Mouse (Mus musculus) brain, embryonic 14.5 days (tissue): ENCODE measurements around the gene Ascc1. TPM values are rescaled to one million over a fixed set of nuclear protein-coding genes. Genes with fewer than 3 reads are reported as not detected.
"Not testable (repeated sequence)": the region's sequence is repeated elsewhere in the genome, so short reads cannot be mapped to it uniquely, and the experiment has no call there.

Experiments
- DNase-seq: peaks from one replicate; pipeline ENCODE4 v3.0.0-alpha.2; 2011; ENCODE audit warnings: low read depth
- CTCF ChIP-seq: fragments of 200-500 bp; IDR thresholded peaks from 2 replicates; pipeline ENCODE4 v1.5.1; 2012; ENCODE audit warnings: inconsistent platforms, mild to moderate bottlenecking, moderate library complexity, borderline replicate concordance; ENCODE audit not compliant: insufficient read depth, insufficient read length; ENCODE audit errors: extremely low read depth
- POLR2A ChIP-seq: fragments of 200-500 bp; IDR thresholded peaks from 2 replicates; pipeline ENCODE4 v1.6.1; 2012; ENCODE audit warnings: mild to moderate bottlenecking, inconsistent platforms, borderline replicate concordance; ENCODE audit not compliant: poor library complexity, insufficient read depth, insufficient read length, severe bottlenecking; ENCODE audit errors: extremely low read depth
- polyA plus RNA-seq: library from polyadenylated mRNA; depleted of rRNA; stranded (reverse); fragments of >200 nt; gene quantifications from 2 replicates; pipeline ENCODE4 v1.2.3, GENCODE M21; 2012

The Ascc1 gene
- polyA plus RNA-seq, 1 experiment, result 36.3 TPM

DNA sequence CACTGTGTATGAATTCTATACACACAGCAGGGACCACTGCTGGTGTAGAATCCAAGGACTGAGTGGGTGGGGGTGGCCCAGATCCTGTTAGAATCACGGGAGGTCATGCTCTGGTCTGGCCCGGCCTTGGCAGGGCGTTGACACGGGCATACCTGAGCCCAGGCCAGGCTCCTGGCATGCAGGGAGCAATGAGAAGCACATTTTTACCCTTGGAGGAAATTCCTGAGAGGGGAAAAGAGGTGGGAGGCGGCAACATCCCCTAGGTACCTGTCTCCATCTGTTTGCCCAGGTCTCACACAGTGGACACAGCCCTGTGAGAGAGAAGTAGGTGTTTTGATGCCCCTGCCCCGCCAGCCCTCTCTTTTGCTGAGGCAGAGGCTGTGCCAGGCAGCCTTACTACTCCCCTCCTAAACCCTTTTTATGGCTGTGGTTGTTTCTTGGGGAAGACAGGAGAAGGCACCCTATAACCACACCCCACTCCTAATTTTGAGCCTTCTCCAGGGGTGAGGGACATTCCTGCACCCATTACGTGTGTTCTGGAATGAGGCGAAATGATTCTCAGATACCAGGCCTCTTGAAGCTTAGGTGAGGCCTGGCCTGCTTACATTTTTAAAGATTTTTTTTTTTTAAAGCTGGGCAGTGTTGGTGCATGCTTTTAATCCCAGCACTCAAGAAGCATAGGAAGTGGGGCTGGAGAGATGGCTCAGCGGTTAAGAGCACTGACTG, 111.5 kb downstream of the Ascc1 start:
- DNase-seq, result no peak
- TF ChIP-seq CTCF, result no peak
- no peak for TF ChIP-seq POLR2A

DNA sequence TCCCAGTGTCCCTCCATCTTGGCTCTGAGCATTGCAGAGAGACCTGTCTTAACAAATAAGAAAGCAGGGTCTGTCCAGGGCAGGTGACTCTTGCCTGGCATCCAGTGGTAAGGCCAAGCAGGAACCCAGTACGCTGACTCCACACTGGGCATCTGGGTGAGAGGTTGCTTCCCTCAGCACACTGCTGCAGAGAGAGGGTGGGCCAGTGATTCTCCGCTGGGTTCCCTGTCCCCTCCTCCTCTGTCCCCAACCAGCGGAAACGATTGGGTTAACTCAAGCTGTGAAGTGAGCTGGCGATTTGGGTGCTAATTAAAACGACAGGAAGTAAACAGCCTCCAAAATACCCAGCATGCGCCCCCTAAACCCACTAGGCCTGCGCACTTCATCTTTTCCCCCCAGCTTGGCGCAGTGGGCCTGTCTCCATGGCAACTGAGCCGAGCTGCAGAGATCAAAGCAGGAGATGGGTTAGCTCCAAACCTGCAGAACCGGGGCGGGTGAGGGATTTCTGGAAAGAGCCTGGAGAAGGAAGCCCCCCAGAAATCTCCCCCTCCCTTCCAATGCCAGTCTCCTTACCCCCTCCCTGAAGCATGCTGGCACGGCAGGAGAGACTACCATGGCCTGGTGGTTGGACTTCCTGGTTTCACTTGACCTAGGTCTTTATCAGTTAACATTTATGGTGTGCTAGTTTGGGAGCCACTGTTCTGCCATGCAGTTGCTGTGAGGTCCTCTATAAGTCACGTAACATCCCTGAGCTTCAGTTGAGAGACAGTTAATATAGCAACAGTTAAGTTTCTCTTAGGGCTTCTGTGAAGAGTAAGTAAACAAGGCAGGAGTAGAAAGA, 113.0 kb downstream of the Ascc1 start:
- DNase-seq, result peak; percentile 97
- TF ChIP-seq CTCF (no peak), POLR2A (no peak)

DNA sequence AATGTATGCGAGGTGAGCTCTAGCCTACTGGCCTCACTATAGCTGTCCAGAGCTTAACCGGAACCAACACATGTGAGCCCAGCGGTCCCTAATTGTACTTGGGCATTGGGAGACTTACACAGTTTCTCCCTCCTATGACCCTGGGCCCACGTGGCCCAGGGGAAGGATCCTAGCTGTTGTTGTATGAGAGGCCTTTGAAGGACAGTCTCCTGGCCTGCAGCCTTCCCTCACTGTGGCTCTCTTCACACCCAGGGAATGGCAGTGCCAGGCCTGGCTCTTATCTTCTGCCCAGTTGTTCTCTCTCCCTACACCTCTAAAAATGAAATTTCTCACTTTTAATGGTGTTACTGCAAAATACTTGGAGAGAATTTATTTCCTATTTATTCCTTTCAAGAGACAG, 114.4 kb downstream of the Ascc1 start:
- DNase-seq, result no peak
- no peak for TF ChIP-seq POLR2A
- no peak for TF ChIP-seq CTCF

DNA sequence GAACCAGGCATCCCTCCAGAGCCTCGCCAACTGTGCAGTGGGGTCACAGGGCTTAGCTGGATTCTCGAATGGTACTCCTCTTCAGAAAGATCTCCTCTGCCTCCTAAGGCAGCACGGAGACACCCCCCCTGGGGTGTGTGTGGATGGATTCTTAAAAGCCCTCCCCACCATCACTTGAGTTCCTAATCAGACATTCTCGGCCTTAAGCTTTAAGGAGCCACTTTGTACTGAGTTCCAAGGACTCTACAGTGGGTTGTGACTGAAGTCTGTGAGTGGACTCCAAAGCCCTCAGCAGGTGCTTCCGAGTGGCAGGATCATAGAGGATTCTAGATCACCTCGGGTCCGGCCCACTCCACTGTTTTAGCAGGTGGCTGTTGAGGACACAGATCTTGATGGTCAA, 115.9 kb downstream of the Ascc1 start:
- DNase-seq, result no peak
- TF ChIP-seq CTCF (no peak), POLR2A (no peak)

DNA sequence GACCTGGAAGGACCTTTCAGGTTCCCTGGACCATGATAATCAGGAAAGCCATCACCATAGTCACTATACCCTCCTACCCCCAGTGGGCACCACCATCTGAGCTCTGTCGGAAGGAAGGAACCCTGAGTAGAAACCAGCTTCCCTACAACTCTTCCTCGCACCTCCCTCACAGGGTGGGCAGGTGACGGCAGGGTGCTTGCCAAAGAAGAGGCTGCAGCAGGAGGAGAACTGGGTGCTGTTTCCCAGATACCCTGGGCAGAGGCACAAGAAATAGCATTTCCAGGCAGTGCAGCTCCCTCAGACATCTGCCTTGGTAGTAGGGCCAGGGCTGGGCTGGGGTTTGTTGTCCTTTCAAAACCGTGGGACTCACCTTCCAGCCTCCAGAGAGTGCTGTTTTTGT, 118.0 kb downstream of the Ascc1 start:
- TF ChIP-seq POLR2A (no peak), CTCF (no peak)
- DNase-seq, result no peak

DNA sequence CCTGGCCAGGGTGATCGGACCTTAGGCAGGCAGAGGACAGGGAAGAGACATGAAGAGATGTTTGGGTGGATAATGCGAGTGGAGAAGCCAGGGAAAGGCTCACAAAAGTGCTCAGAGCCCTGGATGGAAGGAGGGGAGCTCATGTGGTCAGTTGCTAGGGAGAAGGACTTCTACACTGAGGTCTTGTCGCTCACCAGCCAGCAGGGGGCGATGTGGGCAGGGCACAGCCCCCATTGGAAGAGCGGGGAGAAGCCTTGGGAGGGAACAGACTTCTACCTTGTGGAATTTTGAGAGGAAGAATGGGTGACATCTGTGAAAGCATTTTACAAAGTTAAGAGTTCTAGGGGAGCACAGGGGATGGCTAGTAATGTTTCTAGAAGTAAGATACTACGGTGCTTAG, 121.5 kb downstream of the Ascc1 start:
- DNase-seq, result no peak
- TF ChIP-seq POLR2A, result no peak
- TF ChIP-seq CTCF, result peak; percentile 55

GRCm38 (mm10) chr10:60125529-60126327, 123.1 kb downstream of the Ascc1 start:
- TF ChIP-seq CTCF, result no peak
- no peak for TF ChIP-seq POLR2A
- no peak for DNase-seq

GRCm38 (mm10) chr10:60128287-60128686, 125.7 kb downstream of the Ascc1 start:
- no peak for TF ChIP-seq POLR2A
- TF ChIP-seq CTCF, result no peak
- no peak for DNase-seq

GRCm38 (mm10) chr10:60130504-60130903, 127.9 kb downstream of the Ascc1 start:
- TF ChIP-seq CTCF (no peak), POLR2A (no peak)
- DNase-seq, result no peak

GRCm38 (mm10) chr10:60133501-60133900, 130.9 kb downstream of the Ascc1 start:
- no peak for DNase-seq
- no peak for TF ChIP-seq CTCF
- TF ChIP-seq POLR2A, result no peak

GRCm38 (mm10) chr10:60134201-60134600, 131.6 kb downstream of the Ascc1 start:
- no peak for TF ChIP-seq CTCF
- TF ChIP-seq POLR2A, result no peak
- DNase-seq, result no peak

DNA sequence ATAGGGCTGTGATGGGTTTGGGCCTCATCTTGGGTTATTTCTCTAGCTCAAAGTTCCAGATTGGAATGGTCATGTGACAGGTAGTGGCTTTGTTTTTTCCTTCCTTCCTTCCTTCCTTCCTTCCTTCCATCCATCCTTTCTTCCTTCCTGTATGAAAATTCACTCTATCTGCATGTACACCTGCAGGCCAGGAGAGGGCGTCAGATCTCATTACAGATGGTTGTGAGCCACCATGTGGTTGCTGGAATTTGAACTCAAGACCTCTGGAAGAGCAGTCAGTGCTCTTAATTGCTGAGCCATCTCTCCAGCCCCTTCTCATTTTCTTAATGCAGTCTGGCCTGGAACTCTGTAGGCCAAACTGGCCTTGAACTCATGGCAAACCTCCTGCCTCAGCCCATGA, 133.4 kb downstream of the Ascc1 start:
- not testable (repeated sequence) for DNase-seq
